Mouse (Mus musculus): ENCODE data around the gene Ezh1.

Gene Ezh1

GRCm38 (mm10) chr11:101226065-101226701, at the start of gene Ezh1:
Gene Ezh1, minus strand, starts transcription at chr11:101226463.
- peak; percentile 97 for DNase-seq

- DNase-seq: no peak
Observed at GRCm38 (mm10) chr11:101275309-101275708, 49.0 kb upstream of the Ezh1 start.

DNA sequence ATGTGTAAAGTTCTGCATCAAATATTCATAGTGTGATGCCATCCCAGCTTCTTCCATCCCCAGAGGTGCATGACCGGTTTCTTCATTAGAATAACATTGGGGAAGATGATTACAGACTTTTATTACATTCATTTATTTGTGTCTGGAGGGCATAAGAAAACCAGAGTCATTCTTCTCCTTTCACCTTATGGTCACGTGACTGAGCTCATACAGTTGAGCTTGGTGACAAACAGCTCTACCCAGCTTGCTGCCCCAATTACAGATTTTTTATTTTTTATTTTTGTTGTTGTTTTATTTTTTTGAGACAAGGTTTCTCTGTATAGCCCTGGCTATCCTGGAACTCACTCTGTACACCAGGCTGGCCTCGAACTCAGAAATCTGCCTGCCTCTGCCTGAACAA, 46.2 kb upstream of the Ezh1 start:
- no peak for DNase-seq

GRCm38 (mm10) chr11:101269577-101270116, 43.4 kb upstream of the Ezh1 start:
- DNase-seq: no peak

GRCm38 (mm10) chr11:101265906-101266305, 39.6 kb upstream of the Ezh1 start:
- DNase-seq: no peak

GRCm38 (mm10) chr11:101264954-101265471, 38.8 kb upstream of the Ezh1 start:
- DNase-seq: no peak

DNA sequence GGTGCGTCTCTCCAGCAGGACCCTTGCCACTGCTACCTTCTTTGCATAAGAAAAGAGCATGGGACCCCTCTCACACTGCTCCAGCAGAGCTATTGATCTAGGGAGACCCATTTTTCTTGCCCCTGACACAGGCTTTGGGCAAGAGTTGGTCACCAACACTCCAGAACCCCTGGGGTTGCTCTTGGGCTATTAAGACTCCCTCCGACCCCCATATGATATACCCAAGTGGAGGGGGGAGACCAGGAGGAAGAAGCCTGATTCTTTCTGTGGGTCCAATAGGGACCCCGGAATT, 37.7 kb upstream of the Ezh1 start:
- DNase-seq: no peak

DNA sequence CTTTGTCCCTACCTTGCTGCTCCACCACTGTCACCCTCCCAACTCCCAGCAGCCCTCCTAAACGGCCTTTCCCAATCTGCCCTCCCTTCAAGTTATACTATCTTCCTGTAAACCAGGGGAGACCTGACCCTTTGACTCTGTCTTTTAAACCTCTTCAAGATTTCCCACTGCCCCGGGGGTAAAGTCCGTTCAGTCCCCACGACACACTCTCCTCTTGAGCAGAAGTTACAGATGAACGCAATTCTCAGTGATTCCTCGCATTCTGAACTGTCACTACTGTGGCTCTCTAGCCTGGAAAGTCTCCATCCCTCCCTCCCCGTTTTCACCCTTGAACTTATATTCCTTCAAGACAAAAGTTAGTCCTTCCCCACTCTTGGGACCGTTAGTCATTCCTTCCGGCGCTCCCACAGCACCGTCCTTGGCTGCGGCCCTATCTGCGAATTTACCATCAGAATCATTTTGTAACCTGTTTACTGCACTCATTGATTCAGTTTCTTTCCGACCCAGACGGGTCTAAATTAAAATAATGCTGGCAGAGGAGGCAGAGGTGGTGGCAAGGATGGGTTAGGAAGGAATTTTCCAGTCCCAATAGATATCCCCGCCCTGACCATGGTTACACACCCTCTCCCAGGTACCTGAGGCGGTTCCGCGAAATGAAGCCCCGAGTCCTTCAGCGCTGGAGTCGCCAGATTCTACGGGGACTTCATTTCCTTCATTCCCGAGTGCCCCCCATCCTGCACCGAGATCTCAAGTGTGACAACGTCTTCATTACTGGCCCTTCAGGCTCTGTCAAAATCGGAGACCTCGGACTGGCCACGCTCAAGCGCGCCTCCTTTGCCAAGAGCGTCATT, 37.1 kb upstream of the Ezh1 start:
- no peak for DNase-seq

DNA sequence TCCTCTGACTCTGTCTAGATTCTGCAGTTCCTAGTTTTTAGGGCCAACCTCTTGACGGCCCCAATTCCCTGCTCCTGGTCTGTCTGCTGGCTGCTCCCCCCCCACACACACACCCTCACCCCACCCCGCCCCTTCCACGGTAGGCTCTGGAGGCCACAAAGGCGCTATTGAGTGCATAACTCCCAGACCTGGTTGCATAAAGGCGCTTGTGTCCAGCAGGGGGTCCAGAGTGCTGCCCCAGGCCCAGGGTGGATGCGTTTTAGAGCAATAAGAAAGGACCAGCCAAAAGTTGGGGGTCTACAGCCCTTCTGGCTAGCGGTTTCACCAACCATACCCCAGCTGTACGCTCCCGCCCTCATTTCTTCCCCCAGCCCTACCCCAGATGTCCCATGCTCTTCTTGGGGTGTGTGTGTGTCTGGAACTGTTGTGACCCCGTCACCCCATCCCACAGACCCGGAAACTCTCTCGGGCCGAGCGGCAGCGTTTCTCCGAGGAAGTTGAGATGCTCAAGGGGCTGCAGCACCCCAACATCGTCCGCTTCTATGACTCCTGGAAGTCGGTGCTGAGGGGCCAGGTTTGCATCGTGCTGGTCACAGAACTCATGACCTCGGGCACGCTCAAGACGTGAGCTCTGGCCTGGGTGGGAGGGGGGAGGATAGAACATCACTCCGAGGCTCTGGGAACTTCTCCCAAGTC, 36.2 kb upstream of the Ezh1 start:
- no peak for DNase-seq

DNA sequence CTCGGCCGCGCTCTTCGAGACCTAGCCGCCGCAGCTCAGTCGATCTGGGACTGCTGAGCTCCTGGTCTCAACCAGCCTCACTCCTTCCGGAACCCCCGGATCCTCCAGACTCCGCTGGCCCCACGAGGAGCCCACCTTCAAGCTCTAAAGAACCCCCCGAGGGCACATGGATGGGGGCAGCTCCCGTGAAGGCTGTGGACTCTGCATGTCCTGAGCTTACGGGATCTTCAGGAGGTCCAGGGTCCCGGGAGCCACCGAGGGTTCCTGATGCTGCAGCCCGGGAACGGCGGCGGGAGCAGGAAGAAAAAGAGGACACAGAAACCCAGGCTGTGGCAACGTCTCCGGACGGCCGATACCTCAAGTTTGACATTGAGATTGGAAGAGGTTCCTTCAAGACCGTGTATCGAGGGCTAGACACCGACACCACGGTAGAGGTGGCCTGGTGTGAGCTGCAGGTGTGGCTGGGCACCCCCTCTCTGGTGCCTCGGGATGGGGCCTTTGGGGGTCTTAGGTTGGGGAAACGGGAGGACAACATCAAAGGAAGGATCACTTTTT, 34.6 kb upstream of the Ezh1 start:
- no peak for DNase-seq

GRCm38 (mm10) chr11:101259948-101260825, 33.9 kb upstream of the Ezh1 start, which contains the start of gene Wnk4:
Gene Wnk4, plus strand, starts transcription at chr11:101260567.
- DNase-seq: peak; percentile 89

DNA sequence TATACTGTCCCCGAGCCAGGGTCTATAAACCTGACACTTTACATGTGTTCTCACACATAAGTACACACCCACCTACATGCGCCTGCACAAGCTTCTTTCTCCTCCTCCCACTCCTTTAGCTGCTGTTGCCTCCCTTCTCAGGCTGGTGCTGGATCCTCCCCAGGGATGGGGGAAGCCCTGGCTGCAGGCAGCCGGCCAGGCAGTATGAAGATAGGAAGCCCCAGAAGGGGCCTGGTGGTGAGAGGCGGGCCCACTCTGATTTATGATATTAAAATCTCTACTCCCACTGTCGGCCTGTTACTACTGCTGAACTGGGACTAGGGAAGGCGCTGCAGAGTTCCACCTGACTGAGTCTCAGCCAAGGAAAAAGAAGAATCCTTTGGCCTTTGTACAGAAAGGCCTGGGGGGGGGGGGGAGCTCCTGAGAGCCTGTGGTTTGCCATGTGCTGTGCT, 33.0 kb upstream of the Ezh1 start:
- peak; percentile 72 for DNase-seq

GRCm38 (mm10) chr11:101255826-101256775, 29.8 kb upstream of the Ezh1 start:
- DNase-seq: no peak

GRCm38 (mm10) chr11:101253613-101254389, 27.5 kb upstream of the Ezh1 start, which contains the start of gene Vps25:
Gene Vps25, plus strand, starts transcription at chr11:101253707.
- DNase-seq: peak; percentile 90

DNA sequence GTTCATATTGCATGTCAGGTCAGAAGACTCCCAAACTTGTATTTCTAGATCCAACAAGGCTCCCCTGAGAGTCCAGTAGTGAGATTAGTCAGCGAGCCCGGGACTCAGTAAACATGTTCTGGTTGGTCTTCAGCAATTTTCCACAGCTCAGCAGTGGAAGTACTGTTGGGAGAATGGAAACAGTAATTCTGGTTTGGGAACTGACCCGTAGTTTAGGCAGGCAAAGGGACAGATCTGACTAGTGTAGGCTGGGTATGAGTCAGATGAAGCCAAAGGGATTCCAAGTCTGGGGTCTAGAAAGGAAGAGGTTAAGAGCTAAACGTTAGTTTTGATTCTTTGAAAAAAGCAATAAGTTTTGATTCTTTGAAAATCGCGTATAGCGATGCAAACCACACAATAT, 26.7 kb upstream of the Ezh1 start:
- no peak for DNase-seq

DNA sequence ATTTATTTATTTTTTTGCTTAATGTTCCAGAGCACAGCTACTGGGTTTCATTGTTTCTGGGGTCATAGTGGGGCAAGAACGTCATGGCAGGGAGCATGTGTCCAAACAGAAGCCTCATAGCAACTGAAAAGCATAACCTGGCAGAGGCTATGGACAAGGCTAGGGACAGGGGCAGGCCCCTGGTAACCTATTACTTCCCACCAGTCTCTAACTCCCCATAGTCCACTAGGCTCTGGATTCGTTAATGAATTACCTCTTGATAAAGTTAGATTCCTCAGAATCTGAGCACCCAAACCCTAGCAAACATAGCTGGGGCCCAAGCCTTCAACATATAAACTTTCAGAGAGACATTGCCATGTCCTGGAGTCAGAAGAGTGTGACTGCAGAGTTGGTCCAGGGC, 24.8 kb upstream of the Ezh1 start:
- peak; percentile 48 for DNase-seq

- peak; percentile 87 for DNase-seq
Observed at GRCm38 (mm10) chr11:101248258-101248994, 22.2 kb upstream of the Ezh1 start.

GRCm38 (mm10) chr11:101247521-101248030, 21.3 kb upstream of the Ezh1 start:
- DNase-seq: no peak

GRCm38 (mm10) chr11:101246702-101247012, 20.4 kb upstream of the Ezh1 start:
- DNase-seq: no peak
